In genomic region chr9:32539321-32539761, GRCm38 (mm10) we compare ENCODE assay signal across 8 mouse cellular contexts. TPM values are rescaled to one million over a fixed set of nuclear protein-coding genes. Genes with fewer than 3 reads are reported as not detected.
DNase-seq lines count a peak whose midpoint lies in the region; ATAC-seq lines count a peak whose summit lies in the region.

No protein-coding gene starts in this region.

- H3K27me3 ChIP-seq in liver, embryonic 16.5 days (ENCODE audit: control insufficient read depth, insufficient read depth, low read depth, low read length) = peaks cover 46% of the 10 kb centered on the region

- peak overlapping the region; percentile 65 for H3K4me3 ChIP-seq in liver, embryonic 16.5 days (ENCODE audit: low read depth, low read length)

- H3K27ac ChIP-seq in liver, embryonic 16.5 days (ENCODE audit: low read length) = no peak overlapping the region

- intact Hi-C loops in left cerebral cortex, postnatal 14 days (cut with DNase I) = no loop called here

- H3K9me3 ChIP-seq in liver, embryonic 16.5 days (replicated peaks; ENCODE audit: control insufficient read depth, low read length) = no peaks in the 10 kb centered on the region

- peak; percentile 30 to 45 for DNase-seq in lung, adult 18-20 months
- no peak for DNase-seq in lung, postnatal 14 days
- DNase-seq in thymus, postnatal 10 days (ENCODE audit: low spot score in 2 of 2) = peak; percentile 53 to 58
- no peak for DNase-seq in left cerebral cortex, postnatal 14 days (ENCODE audit: low spot score in 2 of 2)
- no peak for DNase-seq in ovary, postnatal 10 days (ENCODE audit: low spot score)
- DNase-seq in cerebellum, postnatal 25 days = no peak

- no peaks in the 10 kb centered on the region for H3K36me3 ChIP-seq in liver, embryonic 16.5 days (ENCODE audit: control insufficient read depth, insufficient read depth)

- H3K4me2 ChIP-seq in liver, embryonic 16.5 days (ENCODE audit: low read depth, low read length) = peak overlapping the region; percentile 65

- peak; percentile 72 for ATAC-seq in granulocyte monocyte progenitor cell, adult 5-6 weeks (replicated peaks; ENCODE audit: poor library complexity, severe bottlenecking)
- peak; percentile 63 for ATAC-seq in liver, embryonic 16.5 days (ENCODE audit: low read depth)

- no peak overlapping the region for H3K9ac ChIP-seq in liver, embryonic 16.5 days (ENCODE audit: low read depth, low read length)

- H3K4me1 ChIP-seq in liver, embryonic 16.5 days (ENCODE audit: control insufficient read depth, low read depth, low read length) = peaks cover 8% of the 10 kb centered on the region

- WGBS in liver, embryonic 16.5 days (ENCODE audit: insufficient replicate concordance) = 18% methylated on average over 3 of the region's 3 CpGs

RNA-seq across cellular contexts. Expression of gene Fli1, which starts 3.3 kb away (rescaled TPM):
- total RNA-seq in granulocyte monocyte progenitor cell, adult 5-6 weeks (2014; fragmentation: Nextera tagmentation) = 63.4 and 68.3 TPM in 2 replicates
- 106 and 109 TPM in 2 replicates for total RNA-seq in granulocyte monocyte progenitor cell, adult 5-6 weeks (2017)
- 6.9 and 8.2 TPM in 2 replicates for polyA plus RNA-seq in liver, embryonic 16.5 days (2015; fragmentation: Nextera tagmentation; extraction: Ambion mirVana)
- 1 to 10 TPM; 7.6 to 7.8 TPM for total RNA-seq in left cerebral cortex, postnatal 14 days (2021)

Comparison
In these comparisons a context has a peak if more than half of its experiments do, and no peak if none do; other contexts are left out.
1. DNase-seq: peak in lung, adult 18-20 months (2 of 2) and thymus, postnatal 10 days (2 of 2); none in lung, postnatal 14 days (single experiment), left cerebral cortex, postnatal 14 days (0 of 2), ovary, postnatal 10 days (single experiment) and cerebellum, postnatal 25 days (0 of 2).
2. RNA of gene Fli1, which starts 3.3 kb away (total RNA-seq): 63.4 to 109 TPM in granulocyte monocyte progenitor cell, adult 5-6 weeks; 7.6 to 7.8 TPM in left cerebral cortex, postnatal 14 days; every median in the first group is over 4 times any median in the second.